Mouse (Mus musculus) ovary, adult 10 weeks (tissue): ENCODE measurements around the gene Cts7. TPM values are rescaled to one million over a fixed set of nuclear protein-coding genes. Genes with fewer than 3 reads are reported as not detected.

Experiments
- polyA plus RNA-seq: library from polyadenylated mRNA; stranded (reverse); fragments of 350-450 nt; fragmentation: Illumina TruSeq; extraction: RNeasy Lipid Tissue Mini Kit (QIAGEN cat#74804); gene quantifications from one replicate; pipeline ENCODE4 v1.2.3, GENCODE M21; 2014

The Cts7 gene
- polyA plus RNA-seq, result not detected

GRCm38 (mm10) chr13:61358097-61358496 lies at the start of gene Cts7:
Cts7 (minus strand) TSS chr13:61358197.

Other genes with a start within 250 kb of the Cts7 start
- gene Ctsr, start 193.9 kb downstream of the Cts7 start, polyA plus RNA-seq, result not detected
- not detected for gene Cts6, start 154.8 kb downstream of the Cts7 start, polyA plus RNA-seq
- not detected for gene Cts8, start 102.8 kb downstream of the Cts7 start, polyA plus RNA-seq
- not detected for gene Gm49398, start 69.4 kb downstream of the Cts7 start, polyA plus RNA-seq
- not detected for gene Ctsm, start 183.6 kb upstream of the Cts7 start, polyA plus RNA-seq
- not detected for gene Gm49352, start 210.0 kb upstream of the Cts7 start, polyA plus RNA-seq
- not detected for gene Cts3, start 211.9 kb upstream of the Cts7 start, polyA plus RNA-seq